Mouse (Mus musculus): ENCODE results near the gene Etl4. TPM values are rescaled to one million over a fixed set of nuclear protein-coding genes. Genes with fewer than 3 reads are reported as not detected.

Etl4 gene
- polyA plus RNA-seq, 1 experiment from 2014 or later = 23.3 TPM

DNA sequence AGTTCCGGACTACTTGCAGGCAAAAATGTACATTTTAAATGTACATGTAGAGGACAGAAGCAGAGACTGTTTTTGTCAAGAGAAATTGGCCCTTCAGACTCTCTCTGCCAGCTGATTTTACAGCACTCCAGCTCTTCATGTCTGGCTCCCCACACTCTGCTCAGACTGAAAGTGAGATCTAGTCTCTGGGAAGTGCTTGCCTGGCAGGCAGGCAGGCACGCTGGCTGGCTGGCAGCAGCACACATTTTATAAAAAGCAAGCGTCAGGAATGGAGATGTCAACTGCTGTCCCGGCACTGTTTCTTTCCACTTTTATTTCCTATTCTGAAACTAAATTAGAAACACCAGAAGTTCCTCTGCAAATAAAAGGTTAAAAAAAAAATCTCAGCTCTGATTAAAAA, 339.8 kb downstream of the Etl4 start:
- ATAC-seq (ENCODE audit: borderline replicate concordance, extremely low read depth, low FRiP score, low TSS enrichment) = no peak
- no peaks in the 10 kb centered on the region for H3K27me3 ChIP-seq
- no peaks in the 10 kb centered on the region for H3K9me3 ChIP-seq
- no peaks in the 10 kb centered on the region for H3K4me1 ChIP-seq
- no peak overlapping the region for H3K4me3 ChIP-seq
- no peak overlapping the region for H3K4me2 ChIP-seq
- no peaks in the 10 kb centered on the region for H3K36me3 ChIP-seq
- WGBS = 55% methylated on average over 4 of the region's 4 CpGs
- no peak overlapping the region for H3K9ac ChIP-seq
- H3K27ac ChIP-seq = no peak overlapping the region

GRCm38 (mm10) chr2:20276124-20276523, 366.5 kb downstream of the Etl4 start:
- 52% methylated on average over 2 of the region's 2 CpGs for WGBS
- H3K9me3 ChIP-seq = no peaks in the 10 kb centered on the region
- no peak overlapping the region for H3K27ac ChIP-seq
- H3K4me1 ChIP-seq = no peaks in the 10 kb centered on the region
- no peak overlapping the region for H3K4me3 ChIP-seq
- ATAC-seq (ENCODE audit: borderline replicate concordance, extremely low read depth, low FRiP score, low TSS enrichment) = no peak
- H3K36me3 ChIP-seq = no peaks in the 10 kb centered on the region
- no peak overlapping the region for H3K9ac ChIP-seq
- H3K27me3 ChIP-seq = no peaks in the 10 kb centered on the region
- no peak overlapping the region for H3K4me2 ChIP-seq

DNA sequence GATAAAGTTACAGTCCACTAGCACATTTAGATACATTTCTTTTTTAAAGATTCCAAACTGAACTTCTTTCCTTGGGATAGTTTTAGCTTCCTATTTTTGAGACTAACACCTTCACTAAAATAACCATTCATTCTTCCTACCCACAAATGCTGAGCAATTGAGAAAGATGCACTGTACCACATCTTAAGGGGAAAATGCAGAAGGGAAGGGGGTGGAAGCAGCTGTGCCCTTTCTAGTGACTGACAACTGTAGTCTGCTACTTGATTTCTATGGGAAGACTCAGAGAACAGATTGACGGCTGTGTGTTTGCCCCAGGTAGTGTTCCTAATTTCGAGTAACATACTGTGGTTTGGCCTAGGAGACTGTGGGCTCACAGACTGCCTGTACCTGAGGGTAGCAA, 372.3 kb downstream of the Etl4 start:
- Histone ChIP-seq H3K4me2 (no peak overlapping the region), H3K4me1 (no peaks in the 10 kb centered on the region), H3K9me3 (no peaks in the 10 kb centered on the region), H3K27ac (no peak overlapping the region), H3K27me3 (no peaks in the 10 kb centered on the region), H3K4me3 (no peak overlapping the region), H3K9ac (no peak overlapping the region), H3K36me3 (no peaks in the 10 kb centered on the region)
- no peak for ATAC-seq (ENCODE audit: borderline replicate concordance, extremely low read depth, low FRiP score, low TSS enrichment)
- 66% methylated on average over 2 of the region's 2 CpGs for WGBS

DNA sequence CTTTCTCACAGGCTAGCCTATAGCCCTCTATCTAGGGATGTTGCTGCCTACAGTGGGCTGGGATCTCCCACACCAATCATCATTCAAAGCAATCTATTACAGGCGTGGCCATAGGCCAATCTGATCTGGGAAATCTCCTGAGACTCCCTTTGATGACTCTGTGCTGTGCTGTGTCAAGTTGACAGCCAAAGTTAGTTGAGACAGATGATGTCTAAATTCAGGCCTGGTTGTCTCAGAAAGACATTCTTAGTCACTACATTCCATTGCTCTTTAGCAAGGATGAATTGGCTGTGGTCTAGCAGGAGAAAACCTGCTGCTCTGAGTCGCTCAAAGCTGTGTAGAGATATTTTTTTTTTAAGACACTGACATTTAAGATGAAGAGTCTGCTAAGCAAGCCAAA, 374.8 kb downstream of the Etl4 start:
- H3K9ac ChIP-seq = no peak overlapping the region

GRCm38 (mm10) chr2:20290982-20291740, 381.6 kb downstream of the Etl4 start:
- H3K36me3 ChIP-seq = no peaks in the 10 kb centered on the region
- no peak for ATAC-seq (ENCODE audit: borderline replicate concordance, extremely low read depth, low FRiP score, low TSS enrichment)
- H3K27ac ChIP-seq = peak overlapping the region; percentile 46
- 57% methylated on average over 4 of the region's 4 CpGs for WGBS
- H3K4me2 ChIP-seq = no peak overlapping the region
- H3K4me1 ChIP-seq = 0 out of 2 replicates have a peak, but pooled peaks cover 5% of the 10 kb centered on the region
- H3K4me3 ChIP-seq = no peak overlapping the region
- no peak overlapping the region for H3K9ac ChIP-seq
- H3K9me3 ChIP-seq = no peaks in the 10 kb centered on the region
- H3K27me3 ChIP-seq = no peaks in the 10 kb centered on the region

More for the DNA sequence above, 374.8 kb downstream of the Etl4 start:
- Histone ChIP-seq H3K9me3 (no peaks in the 10 kb centered on the region), H3K36me3 (no peaks in the 10 kb centered on the region), H3K4me3 (no peak overlapping the region), H3K27ac (no peak overlapping the region), H3K4me2 (no peak overlapping the region), H3K27me3 (no peaks in the 10 kb centered on the region), H3K4me1 (no peaks in the 10 kb centered on the region)
- no peak for ATAC-seq (ENCODE audit: borderline replicate concordance, extremely low read depth, low FRiP score, low TSS enrichment)
- 41% methylated on average over 2 of the region's 2 CpGs for WGBS

GRCm38 (mm10) chr2:20291741-20292110, 382.1 kb downstream of the Etl4 start:
- 37% methylated on average over 2 of the region's 2 CpGs for WGBS
- no peaks in the 10 kb centered on the region for H3K9me3 ChIP-seq
- peak overlapping the region; percentile 46 for H3K27ac ChIP-seq
- no peak overlapping the region for H3K4me3 ChIP-seq
- H3K4me1 ChIP-seq = 0 out of 2 replicates have a peak, but pooled peaks cover 5% of the 10 kb centered on the region
- H3K36me3 ChIP-seq = no peaks in the 10 kb centered on the region
- H3K4me2 ChIP-seq = no peak overlapping the region
- H3K9ac ChIP-seq = no peak overlapping the region
- H3K27me3 ChIP-seq = no peaks in the 10 kb centered on the region
- ATAC-seq (ENCODE audit: borderline replicate concordance, extremely low read depth, low FRiP score, low TSS enrichment) = no peak

DNA sequence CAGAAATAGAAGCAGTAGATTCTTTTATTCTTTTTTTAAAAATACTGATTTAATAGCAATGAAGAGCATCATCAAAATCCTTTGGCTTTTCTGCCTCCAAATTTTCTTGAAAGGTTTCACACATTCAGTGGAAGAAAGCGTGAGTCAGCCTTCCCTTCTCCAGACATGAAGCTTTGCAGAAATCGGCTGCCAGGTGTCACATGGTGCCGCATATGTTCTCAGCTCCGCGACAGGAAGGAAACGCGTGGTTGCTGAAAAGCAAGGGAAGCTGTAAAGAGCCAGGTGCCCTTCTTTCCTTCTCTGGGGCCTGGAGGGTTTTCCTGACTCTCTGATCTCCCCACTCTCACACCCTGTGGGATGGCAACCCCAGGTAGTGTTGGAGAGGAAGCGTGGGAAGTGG, 383.8 kb downstream of the Etl4 start:
- WGBS = 79% methylated on average over 8 of the region's 8 CpGs
- H3K4me3 ChIP-seq = no peak overlapping the region
- no peaks in the 10 kb centered on the region for H3K9me3 ChIP-seq
- H3K27ac ChIP-seq = no peak overlapping the region
- H3K27me3 ChIP-seq = no peaks in the 10 kb centered on the region
- H3K4me1 ChIP-seq = 0 out of 2 replicates have a peak, but pooled peaks cover 5% of the 10 kb centered on the region
- H3K9ac ChIP-seq = no peak overlapping the region
- no peaks in the 10 kb centered on the region for H3K36me3 ChIP-seq
- no peak for ATAC-seq (ENCODE audit: borderline replicate concordance, extremely low read depth, low FRiP score, low TSS enrichment)
- no peak overlapping the region for H3K4me2 ChIP-seq

- Histone ChIP-seq H3K27ac (no peak overlapping the region), H3K9me3 (no peaks in the 10 kb centered on the region), H3K36me3 (no peaks in the 10 kb centered on the region), H3K4me2 (no peak overlapping the region), H3K4me1 (0 out of 2 replicates have a peak, but pooled peaks cover 5% of the 10 kb centered on the region), H3K9ac (no peak overlapping the region), H3K27me3 (no peaks in the 10 kb centered on the region), H3K4me3 (no peak overlapping the region)
- ATAC-seq (ENCODE audit: borderline replicate concordance, extremely low read depth, low FRiP score, low TSS enrichment) = no peak
- WGBS = 21% methylated on average over 4 of the region's 4 CpGs
Measured at GRCm38 (mm10) chr2:20294596-20294995, 385.0 kb downstream of the Etl4 start.

DNA sequence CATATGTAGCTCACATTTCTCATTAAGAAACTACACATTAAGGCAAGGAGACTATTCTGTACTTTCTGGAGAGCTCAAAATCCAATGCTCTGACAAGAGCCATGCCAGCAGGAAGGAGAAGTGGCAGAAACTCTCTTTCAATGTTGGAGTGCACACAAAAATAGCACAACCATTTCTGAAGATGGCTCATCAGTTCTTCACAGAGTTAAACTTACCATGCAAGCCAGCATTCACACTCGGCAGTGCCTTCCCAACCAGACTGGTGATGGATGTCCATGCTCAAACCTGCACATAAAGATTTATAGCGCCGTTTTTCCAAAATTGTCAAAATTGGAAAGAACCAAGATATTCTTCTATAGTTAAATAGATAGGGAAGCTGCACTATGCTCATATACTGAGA, 392.9 kb downstream of the Etl4 start:
- H3K27ac ChIP-seq = no peak overlapping the region
- H3K4me3 ChIP-seq = no peak overlapping the region
- H3K4me1 ChIP-seq = no peaks in the 10 kb centered on the region
- H3K27me3 ChIP-seq = no peaks in the 10 kb centered on the region
- no peak overlapping the region for H3K9ac ChIP-seq
- 88% methylated on average over 3 of the region's 3 CpGs for WGBS
- ATAC-seq (ENCODE audit: borderline replicate concordance, extremely low read depth, low FRiP score, low TSS enrichment) = no peak
- H3K9me3 ChIP-seq = no peaks in the 10 kb centered on the region
- H3K36me3 ChIP-seq = no peaks in the 10 kb centered on the region
- no peak overlapping the region for H3K4me2 ChIP-seq

- no peak overlapping the region for H3K27ac ChIP-seq
- ATAC-seq (ENCODE audit: borderline replicate concordance, extremely low read depth, low FRiP score, low TSS enrichment) = no peak
- H3K36me3 ChIP-seq = no peaks in the 10 kb centered on the region
- no peak overlapping the region for H3K9ac ChIP-seq
- H3K27me3 ChIP-seq = no peaks in the 10 kb centered on the region
- no peaks in the 10 kb centered on the region for H3K4me1 ChIP-seq
- H3K9me3 ChIP-seq = no peaks in the 10 kb centered on the region
- WGBS = 39% methylated on average over 1 of the region's 1 CpGs
- H3K4me2 ChIP-seq = no peak overlapping the region
- no peak overlapping the region for H3K4me3 ChIP-seq
Measured at GRCm38 (mm10) chr2:20324954-20325353, 415.4 kb downstream of the Etl4 start.

GRCm38 (mm10) chr2:20336176-20336575, 426.6 kb downstream of the Etl4 start:
- no peak overlapping the region for H3K4me3 ChIP-seq
- H3K9ac ChIP-seq = no peak overlapping the region
- H3K36me3 ChIP-seq = no peaks in the 10 kb centered on the region
- WGBS = 81% methylated on average over 6 of the region's 6 CpGs
- no peak overlapping the region for H3K27ac ChIP-seq
- H3K9me3 ChIP-seq = no peaks in the 10 kb centered on the region
- H3K27me3 ChIP-seq = no peaks in the 10 kb centered on the region
- H3K4me2 ChIP-seq = no peak overlapping the region
- no peaks in the 10 kb centered on the region for H3K4me1 ChIP-seq
- ATAC-seq (ENCODE audit: borderline replicate concordance, extremely low read depth, low FRiP score, low TSS enrichment) = no peak

DNA sequence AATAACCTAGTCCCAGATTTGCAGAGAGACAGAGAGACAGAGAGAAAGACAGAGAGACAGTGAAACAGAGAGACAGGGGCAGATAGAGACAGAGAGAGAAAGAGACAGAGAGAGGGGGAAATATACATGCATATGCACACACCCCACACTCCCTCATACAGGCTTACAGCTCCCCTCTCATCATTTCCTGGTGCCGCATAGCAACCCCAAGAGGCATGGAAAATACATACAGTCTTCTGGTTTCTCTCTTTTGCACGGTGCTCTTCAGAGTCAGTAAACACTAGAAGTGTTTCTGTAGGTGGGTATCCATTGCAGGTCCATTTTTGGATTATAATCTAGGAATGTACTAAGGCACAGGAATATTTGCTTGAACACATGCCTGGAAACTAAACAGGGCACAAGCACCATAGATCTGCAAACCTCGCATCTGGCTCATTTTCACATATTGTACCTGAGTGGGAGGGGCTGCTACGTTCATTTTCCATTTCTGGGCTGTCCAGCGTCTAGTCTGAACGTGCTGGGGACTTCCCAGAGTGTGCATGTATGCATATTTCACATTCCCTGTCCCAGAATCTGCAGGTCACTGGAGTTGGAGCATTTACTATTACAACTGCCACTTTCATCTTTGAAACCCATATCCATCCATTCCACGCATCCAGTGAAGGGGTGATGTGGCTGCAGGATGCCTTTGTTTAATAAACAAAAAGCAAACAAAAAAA, 429.6 kb downstream of the Etl4 start:
- no peak for ATAC-seq (ENCODE audit: borderline replicate concordance, extremely low read depth, low FRiP score, low TSS enrichment)

More for the DNA sequence above, 429.6 kb downstream of the Etl4 start:
- Histone ChIP-seq H3K9me3 (no peaks in the 10 kb centered on the region), H3K4me1 (no peaks in the 10 kb centered on the region), H3K36me3 (no peaks in the 10 kb centered on the region), H3K27me3 (no peaks in the 10 kb centered on the region), H3K9ac (no peak overlapping the region), H3K4me3 (peak overlapping the region; percentile 23), H3K4me2 (peak overlapping the region; percentile 47), H3K27ac (no peak overlapping the region)
- 36% methylated on average over 7 of the region's 7 CpGs for WGBS

Data from lung, embryonic 15.5 days (tissue).